Mouse (Mus musculus): ENCODE results near the gene Glcci1. TPM values are rescaled to one million over a fixed set of nuclear protein-coding genes. Genes with fewer than 3 reads are reported as not detected.

The Glcci1 gene
- total RNA-seq, 1 experiment from 2014 or later = 37.4 TPM

DNA sequence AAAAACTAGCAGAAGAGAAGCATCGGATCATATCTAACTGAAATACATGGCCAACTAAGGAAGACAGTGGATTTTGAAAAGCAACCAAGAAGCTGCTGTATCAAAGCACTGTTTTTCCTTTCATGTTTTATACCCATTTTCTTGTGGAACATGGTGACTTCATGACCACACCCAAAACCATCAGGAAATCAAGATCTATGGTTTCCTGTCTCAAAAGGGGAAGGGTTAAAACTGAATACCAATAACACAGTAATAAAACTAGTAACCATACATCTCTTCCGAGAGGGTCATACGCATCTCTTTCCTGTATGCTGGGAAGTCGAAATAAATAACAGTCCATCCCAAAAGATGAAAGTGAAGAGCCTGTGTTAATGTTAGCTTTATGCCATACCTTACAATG lies 123.3 kb downstream of the Glcci1 start:
- no peak for ATAC-seq (ENCODE audit: extremely low read depth, insufficient number of reproducible peaks, low FRiP score, poor library complexity, severe bottlenecking)

DNA sequence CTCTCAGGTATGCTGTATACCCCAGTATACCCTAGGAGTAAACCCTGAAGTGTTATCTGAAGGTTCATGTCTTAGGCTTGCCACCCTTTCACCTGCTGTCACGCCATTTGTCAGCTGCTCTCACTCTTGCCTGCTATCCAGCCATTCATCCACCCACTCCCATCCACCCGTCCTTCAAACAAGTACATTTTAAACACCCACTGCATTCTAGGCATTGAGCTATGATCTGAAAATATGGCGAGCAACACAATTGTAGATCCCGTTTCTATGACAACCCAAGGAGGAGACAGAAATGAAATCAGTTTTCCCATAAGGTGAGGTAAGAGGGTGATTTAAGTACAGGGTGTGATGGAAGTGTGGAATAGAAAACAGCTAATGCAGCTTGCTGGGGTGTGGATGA lies 128.7 kb downstream of the Glcci1 start:
- no peak for ATAC-seq (ENCODE audit: extremely low read depth, insufficient number of reproducible peaks, low FRiP score, poor library complexity, severe bottlenecking)

- ATAC-seq (ENCODE audit: extremely low read depth, insufficient number of reproducible peaks, low FRiP score, poor library complexity, severe bottlenecking) = no peak
Observed at GRCm38 (mm10) chr6:8638899-8639298, 129.5 kb downstream of the Glcci1 start.

DNA sequence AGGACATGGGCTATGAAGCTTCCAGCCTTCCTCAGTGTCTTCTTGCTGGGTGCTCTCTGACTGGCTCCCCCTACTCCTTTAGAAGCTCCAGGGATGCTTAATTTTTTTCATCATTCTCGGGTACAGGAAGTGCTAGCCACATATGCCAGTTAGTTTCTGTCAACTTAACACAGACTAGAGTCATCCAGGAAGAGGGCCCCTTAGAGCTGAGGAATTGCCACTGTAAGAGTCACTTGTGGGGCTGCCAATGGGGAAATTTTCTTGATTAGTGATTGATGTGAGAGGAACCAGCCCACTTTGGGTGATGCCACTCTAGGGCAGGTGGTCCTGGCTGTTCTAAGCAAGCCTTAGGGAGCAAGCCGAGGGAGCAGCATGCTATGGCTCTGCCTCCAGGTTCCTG lies 130.1 kb downstream of the Glcci1 start:
- no peak for ATAC-seq (ENCODE audit: extremely low read depth, insufficient number of reproducible peaks, low FRiP score, poor library complexity, severe bottlenecking)

DNA sequence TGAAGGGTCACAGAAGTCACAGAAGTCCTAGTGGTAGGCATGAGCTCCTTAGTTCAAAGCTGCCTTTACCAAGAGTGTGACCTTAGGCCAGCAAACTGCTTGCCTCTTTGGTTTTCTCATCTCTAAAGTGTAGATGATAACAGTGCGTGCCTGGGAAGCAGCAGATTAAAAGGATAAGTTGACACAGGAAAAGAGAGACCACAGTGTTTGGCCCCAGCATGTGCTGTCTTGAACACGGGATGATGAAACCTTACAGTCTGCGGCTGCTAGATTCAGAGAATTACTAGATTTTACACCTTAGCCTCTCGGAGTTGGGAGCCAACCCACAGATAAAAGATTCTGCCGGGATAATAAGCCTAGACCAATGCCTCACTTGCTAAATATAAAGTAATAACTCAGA lies 131.5 kb downstream of the Glcci1 start:
- ATAC-seq (ENCODE audit: extremely low read depth, insufficient number of reproducible peaks, low FRiP score, poor library complexity, severe bottlenecking) = no peak

DNA sequence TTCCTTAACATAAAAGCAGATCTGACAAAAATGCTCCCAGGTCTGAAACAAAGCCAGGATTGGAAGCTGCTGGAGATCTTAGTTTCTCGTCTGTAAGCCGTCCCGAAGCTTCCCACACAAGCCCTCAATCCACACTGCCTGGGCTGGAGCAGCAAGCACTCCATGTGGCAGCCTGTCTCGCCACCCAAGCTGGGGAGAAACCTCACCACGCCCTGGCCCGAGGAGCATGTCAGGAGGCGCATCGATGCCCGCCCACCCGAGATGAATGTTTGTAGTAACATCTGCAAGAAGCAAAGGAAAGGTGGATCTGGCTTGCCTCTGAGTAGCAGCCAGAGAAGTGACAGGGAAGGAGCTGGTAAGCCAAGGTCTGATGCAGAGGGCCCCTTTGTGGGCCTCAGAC lies 135.3 kb downstream of the Glcci1 start:
- no peak for ATAC-seq (ENCODE audit: extremely low read depth, insufficient number of reproducible peaks, low FRiP score, poor library complexity, severe bottlenecking)

GRCm38 (mm10) chr6:8645708-8646107 lies 136.3 kb downstream of the Glcci1 start:
- no peak for ATAC-seq (ENCODE audit: extremely low read depth, insufficient number of reproducible peaks, low FRiP score, poor library complexity, severe bottlenecking)
